Mouse (Mus musculus): Measurements from ENCODE around the gene Gja10. TPM values are rescaled to one million over a fixed set of nuclear protein-coding genes. Genes with fewer than 3 reads are reported as not detected.

Gene Gja10
- polyA plus RNA-seq (2012; ENCODE audit: low replicate concordance) = not detected in 2 replicates

DNA sequence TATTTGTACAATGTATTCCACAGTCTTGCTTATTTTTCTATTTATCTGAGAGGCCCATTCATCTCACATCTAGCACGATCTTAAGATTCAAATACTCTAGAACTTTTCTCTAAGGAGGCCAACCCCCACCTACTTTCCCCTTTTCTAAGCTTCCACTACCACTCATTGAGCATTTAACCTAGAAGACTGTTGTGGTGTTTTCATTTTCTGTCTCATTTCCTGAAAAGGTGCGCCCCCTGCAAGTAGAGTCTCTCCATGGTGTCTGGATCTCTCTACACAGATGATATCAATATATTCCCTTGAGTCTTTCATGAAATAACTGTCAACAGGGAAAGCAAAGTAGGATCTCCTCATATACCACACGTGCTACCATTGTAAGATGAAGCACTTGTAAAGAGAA, at the start of gene Gja10:
Gene Gja10, minus strand, starts transcription at position 101 of the 400 bp plus-strand sequence.

DNA sequence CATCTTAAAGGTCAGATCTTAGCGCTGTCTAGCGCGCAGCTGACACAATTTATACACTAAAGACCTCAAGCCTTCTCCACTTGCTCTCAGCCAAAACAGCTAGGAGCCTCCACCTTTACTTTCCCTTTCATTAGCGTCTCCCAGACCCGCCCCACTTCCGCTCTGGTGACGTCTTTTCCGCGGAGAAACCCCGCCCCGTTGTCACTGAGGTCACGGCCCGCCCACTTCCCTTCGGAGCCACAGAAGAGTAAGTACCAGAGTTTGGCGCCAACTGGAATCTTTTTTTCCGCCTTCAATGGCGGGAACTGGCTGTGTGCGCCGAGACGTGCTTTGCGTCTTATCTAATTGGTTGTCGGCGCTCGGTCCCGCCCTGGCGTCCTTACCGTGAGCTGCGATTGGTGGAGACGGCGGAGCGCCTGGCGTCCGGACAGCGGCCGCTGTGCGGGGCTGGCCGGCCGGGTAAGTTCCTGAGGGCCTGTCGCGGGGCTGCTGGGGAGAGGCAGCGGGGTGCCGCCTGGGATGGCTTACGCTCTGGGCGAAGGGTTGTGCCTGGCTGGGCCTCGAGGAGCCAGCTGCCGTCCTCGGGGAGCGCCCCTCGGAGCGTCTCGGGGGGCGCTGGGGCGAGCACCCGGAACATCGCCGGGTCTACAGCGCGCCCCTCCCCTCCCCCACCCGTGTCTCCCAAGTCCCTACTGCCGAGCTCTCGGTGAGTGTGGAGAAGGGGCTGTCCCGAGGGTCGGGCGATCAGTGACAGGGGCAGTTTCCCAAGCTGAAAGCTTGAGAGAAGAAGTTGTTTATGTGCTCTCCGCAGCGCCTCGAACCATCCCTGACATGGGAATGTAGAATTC, 12.7 kb upstream of the Gja10 start, which contains the start of gene Casp8ap2:
Gene Casp8ap2, plus strand, starts transcription at position 418 of the 848 bp plus-strand sequence.

Other genes starting within 250 kb of the Gja10 start
- gene Casp8ap2, start 12.7 kb upstream of the Gja10 start, polyA plus RNA-seq (2012; ENCODE audit: low replicate concordance) = 0.42 and 3.5 TPM in 2 replicates
- 3.3 and 4.7 TPM in 2 replicates for gene Mdn1, start 54.4 kb upstream of the Gja10 start, polyA plus RNA-seq (2012; ENCODE audit: low replicate concordance)
- gene Lyrm2, start 197.5 kb upstream of the Gja10 start, polyA plus RNA-seq (2012; ENCODE audit: low replicate concordance) = 3.4 and 3.6 TPM in 2 replicates

All from hematopoietic multipotent progenitor cell, adult 10-12 weeks (in vitro differentiated cells).